Mouse (Mus musculus): ENCODE data around the gene Anks6. TPM values are rescaled to one million over a fixed set of nuclear protein-coding genes. Genes with fewer than 3 reads are reported as not detected.

Anks6 gene
- polyA plus RNA-seq, 1 experiment from 2014 or later = 0.80 TPM

GRCm38 (mm10) chr4:47036486-47037320, 20.5 kb downstream of the Anks6 start:
- no peak overlapping the region for H3K9ac ChIP-seq (ENCODE audit: low read depth, low read length)
- H3K27ac ChIP-seq (ENCODE audit: low read depth, low read length) = no peak overlapping the region
- H3K4me1 ChIP-seq (replicated peaks; ENCODE audit: control insufficient read depth, insufficient read depth, low read length) = no peaks in the 10 kb centered on the region
- 68% methylated on average over 13 of the region's 13 CpGs for WGBS
- DNase-seq (ENCODE audit: low spot score) (no peak), ATAC-seq (replicated peaks; ENCODE audit: low FRiP score) (no peak)
- no peaks in the 10 kb centered on the region for H3K36me3 ChIP-seq (ENCODE audit: control insufficient read depth, insufficient read depth, low read length)
- H3K27me3 ChIP-seq (replicated peaks; ENCODE audit: control insufficient read depth, insufficient read depth, low read length) = no peaks in the 10 kb centered on the region
- H3K4me3 ChIP-seq (ENCODE audit: low read depth, low read length) = no peak overlapping the region
- no peaks in the 10 kb centered on the region for H3K9me3 ChIP-seq (ENCODE audit: control insufficient read depth, low read length)
- no peak overlapping the region for H3K4me2 ChIP-seq

GRCm38 (mm10) chr4:47035536-47035935, 21.7 kb downstream of the Anks6 start:
- H3K4me3 ChIP-seq (ENCODE audit: low read depth, low read length) = no peak overlapping the region
- H3K27ac ChIP-seq (ENCODE audit: low read depth, low read length) = no peak overlapping the region
- H3K36me3 ChIP-seq (ENCODE audit: control insufficient read depth, insufficient read depth, low read length) = no peaks in the 10 kb centered on the region
- no peaks in the 10 kb centered on the region for H3K4me1 ChIP-seq (replicated peaks; ENCODE audit: control insufficient read depth, insufficient read depth, low read length)
- DNase-seq (ENCODE audit: low spot score) = no peak
- no peaks in the 10 kb centered on the region for H3K27me3 ChIP-seq (replicated peaks; ENCODE audit: control insufficient read depth, insufficient read depth, low read length)
- no peak for ATAC-seq (replicated peaks; ENCODE audit: low FRiP score)
- no peak overlapping the region for H3K4me2 ChIP-seq
- H3K9ac ChIP-seq (ENCODE audit: low read depth, low read length) = no peak overlapping the region
- 69% methylated on average over 14 of the region's 14 CpGs for WGBS
- H3K9me3 ChIP-seq (ENCODE audit: control insufficient read depth, low read length) = no peaks in the 10 kb centered on the region

- Histone ChIP-seq H3K9ac (ENCODE audit: low read depth, low read length) (no peak overlapping the region), H3K4me3 (ENCODE audit: low read depth, low read length) (no peak overlapping the region), H3K4me1 (replicated peaks; ENCODE audit: control insufficient read depth, insufficient read depth, low read length) (no peaks in the 10 kb centered on the region), H3K9me3 (ENCODE audit: control insufficient read depth, low read length) (no peaks in the 10 kb centered on the region), H3K36me3 (ENCODE audit: control insufficient read depth, insufficient read depth, low read length) (no peaks in the 10 kb centered on the region), H3K27ac (ENCODE audit: low read depth, low read length) (no peak overlapping the region), H3K4me2 (no peak overlapping the region), H3K27me3 (replicated peaks; ENCODE audit: control insufficient read depth, insufficient read depth, low read length) (no peaks in the 10 kb centered on the region)
- ATAC-seq (replicated peaks; ENCODE audit: low FRiP score) = no peak
- 82% methylated on average over 8 of the region's 8 CpGs for WGBS
- no peak for DNase-seq (ENCODE audit: low spot score)
Observed at GRCm38 (mm10) chr4:47032171-47032570, 25.1 kb downstream of the Anks6 start.

- no peak overlapping the region for H3K27ac ChIP-seq (ENCODE audit: low read depth, low read length)
- no peak overlapping the region for H3K4me3 ChIP-seq (ENCODE audit: low read depth, low read length)
- H3K4me2 ChIP-seq = no peak overlapping the region
- no peaks in the 10 kb centered on the region for H3K4me1 ChIP-seq (replicated peaks; ENCODE audit: control insufficient read depth, insufficient read depth, low read length)
- no peaks in the 10 kb centered on the region for H3K36me3 ChIP-seq (ENCODE audit: control insufficient read depth, insufficient read depth, low read length)
- DNase-seq (ENCODE audit: low spot score) (no peak), ATAC-seq (replicated peaks; ENCODE audit: low FRiP score) (no peak)
- no peak overlapping the region for H3K9ac ChIP-seq (ENCODE audit: low read depth, low read length)
- 57% methylated on average over 5 of the region's 5 CpGs for WGBS
- H3K27me3 ChIP-seq (replicated peaks; ENCODE audit: control insufficient read depth, insufficient read depth, low read length) = peaks cover 2% of the 10 kb centered on the region; the same call in 1 of the 2 replicates
- no peaks in the 10 kb centered on the region for H3K9me3 ChIP-seq (ENCODE audit: control insufficient read depth, low read length)
Observed at GRCm38 (mm10) chr4:47028791-47029190, 28.4 kb downstream of the Anks6 start.

GRCm38 (mm10) chr4:47023949-47024348, 33.3 kb downstream of the Anks6 start:
- Histone ChIP-seq H3K27me3 (replicated peaks; ENCODE audit: control insufficient read depth, insufficient read depth, low read length) (peaks cover 2% of the 10 kb centered on the region; the same call in 1 of the 2 replicates), H3K9ac (ENCODE audit: low read depth, low read length) (no peak overlapping the region), H3K4me2 (no peak overlapping the region), H3K27ac (ENCODE audit: low read depth, low read length) (no peak overlapping the region), H3K9me3 (ENCODE audit: control insufficient read depth, low read length) (no peaks in the 10 kb centered on the region), H3K36me3 (ENCODE audit: control insufficient read depth, insufficient read depth, low read length) (no peaks in the 10 kb centered on the region), H3K4me3 (ENCODE audit: low read depth, low read length) (no peak overlapping the region), H3K4me1 (replicated peaks; ENCODE audit: control insufficient read depth, insufficient read depth, low read length) (no peaks in the 10 kb centered on the region)
- 62% methylated on average over 6 of the region's 6 CpGs for WGBS
- no peak for ATAC-seq (replicated peaks; ENCODE audit: low FRiP score)
- DNase-seq (ENCODE audit: low spot score) = no peak

- DNase-seq (ENCODE audit: low spot score) (no peak), ATAC-seq (replicated peaks; ENCODE audit: low FRiP score) (no peak)
- peaks cover 2% of the 10 kb centered on the region; the same call in 1 of the 2 replicates for H3K27me3 ChIP-seq (replicated peaks; ENCODE audit: control insufficient read depth, insufficient read depth, low read length)
- no peaks in the 10 kb centered on the region for H3K4me1 ChIP-seq (replicated peaks; ENCODE audit: control insufficient read depth, insufficient read depth, low read length)
- no peaks in the 10 kb centered on the region for H3K9me3 ChIP-seq (ENCODE audit: control insufficient read depth, low read length)
- no peak overlapping the region for H3K27ac ChIP-seq (ENCODE audit: low read depth, low read length)
- H3K36me3 ChIP-seq (ENCODE audit: control insufficient read depth, insufficient read depth, low read length) = no peaks in the 10 kb centered on the region
- no peak overlapping the region for H3K4me3 ChIP-seq (ENCODE audit: low read depth, low read length)
- WGBS = 66% methylated on average over 10 of the region's 10 CpGs
- H3K4me2 ChIP-seq = no peak overlapping the region
- no peak overlapping the region for H3K9ac ChIP-seq (ENCODE audit: low read depth, low read length)
Observed at GRCm38 (mm10) chr4:47022804-47023603, 34.2 kb downstream of the Anks6 start.

GRCm38 (mm10) chr4:47020563-47020962, 36.7 kb downstream of the Anks6 start:
- Histone ChIP-seq H3K36me3 (ENCODE audit: control insufficient read depth, insufficient read depth, low read length) (no peaks in the 10 kb centered on the region; the same call in 1 of the 2 replicates), H3K4me2 (no peak overlapping the region), H3K4me3 (ENCODE audit: low read depth, low read length) (no peak overlapping the region), H3K27me3 (replicated peaks; ENCODE audit: control insufficient read depth, insufficient read depth, low read length) (peaks cover 2% of the 10 kb centered on the region; the same call in 1 of the 2 replicates), H3K27ac (ENCODE audit: low read depth, low read length) (no peak overlapping the region), H3K9ac (ENCODE audit: low read depth, low read length) (no peak overlapping the region), H3K4me1 (replicated peaks; ENCODE audit: control insufficient read depth, insufficient read depth, low read length) (no peaks in the 10 kb centered on the region; the same call in 1 of the 2 replicates), H3K9me3 (ENCODE audit: control insufficient read depth, low read length) (no peaks in the 10 kb centered on the region)
- 10% methylated on average over 5 of the region's 5 CpGs for WGBS
- no peak for ATAC-seq (replicated peaks; ENCODE audit: low FRiP score)
- DNase-seq (ENCODE audit: low spot score) = no peak

- Histone ChIP-seq H3K27ac (ENCODE audit: low read depth, low read length) (no peak overlapping the region), H3K9me3 (ENCODE audit: control insufficient read depth, low read length) (no peaks in the 10 kb centered on the region), H3K36me3 (ENCODE audit: control insufficient read depth, insufficient read depth, low read length) (no peaks in the 10 kb centered on the region; the same call in 1 of the 2 replicates), H3K4me1 (replicated peaks; ENCODE audit: control insufficient read depth, insufficient read depth, low read length) (no peaks in the 10 kb centered on the region; the same call in none of the 2 replicates), H3K4me2 (no peak overlapping the region), H3K27me3 (replicated peaks; ENCODE audit: control insufficient read depth, insufficient read depth, low read length) (no peaks in the 10 kb centered on the region), H3K9ac (ENCODE audit: low read depth, low read length) (no peak overlapping the region), H3K4me3 (ENCODE audit: low read depth, low read length) (no peak overlapping the region)
- 19% methylated on average over 3 of the region's 3 CpGs for WGBS
- DNase-seq (ENCODE audit: low spot score) = no peak
- ATAC-seq (replicated peaks; ENCODE audit: low FRiP score) = no peak
Observed at GRCm38 (mm10) chr4:47015156-47015555, 42.1 kb downstream of the Anks6 start.

Measured in liver, embryonic 11.5 days (tissue).